Mouse (Mus musculus): ENCODE measurements around the gene Glis2. TPM values are rescaled to one million over a fixed set of nuclear protein-coding genes. Genes with fewer than 3 reads are reported as not detected.

Glis2 gene
- total and polyA plus RNA-seq, 3 experiments, result 0.59 to 3.3 (median 2.5) TPM

- no peaks in the 10 kb centered on the region for H3K27me3 ChIP-seq (replicated peaks)
- TF ChIP-seq NRF1 (IDR thresholded peaks at IDR 0.05; ENCODE audit: low read depth, low read length) (no peak), PAX5 (IDR thresholded peaks at IDR 0.05; ENCODE audit: low read length) (no peak), EP300 (IDR thresholded peaks at IDR 0.05; ENCODE audit: low read length) (no peak), MAFK (IDR thresholded peaks at IDR 0.05; ENCODE audit: insufficient replicate concordance, low read length) (no peak)
- H3K4me1 ChIP-seq (ENCODE audit: control insufficient read depth in 1 of 2, insufficient read depth in 2 of 2), result peaks cover 16 to 31% of the 10 kb centered on the region in 2 experiments
- H3K9ac ChIP-seq (ENCODE audit: insufficient read depth, low read depth), result no peak overlapping the region
- no peaks in the 10 kb centered on the region for H3K9me3 ChIP-seq (replicated peaks; ENCODE audit: low read length)
- in situ Hi-C loops (cut with MboI; ENCODE audit: low pct_ligation_motif_present, low pct_unique_long_range_greater_than_20kb, low sequenced_read_pairs), result loop anchor here (25.0 kb wide), 1 partner anchor 493 kb away; the partner anchor contains the start of genes Ppl and Sec14l5
- H3K4me2 ChIP-seq (ENCODE audit: insufficient read depth, low read depth, poor library complexity, severe bottlenecking), result no peak overlapping the region
- H3K27ac ChIP-seq (ENCODE audit: insufficient read depth, low read depth), result no peak overlapping the region
- H3K79me2 ChIP-seq (replicated peaks; ENCODE audit: control insufficient read depth, extremely low read depth, insufficient read depth, poor library complexity, severe bottlenecking), result no peaks in the 10 kb centered on the region
- H3K36me3 ChIP-seq (replicated peaks in 1 of 2; ENCODE audit: control insufficient read depth in 1 of 2, insufficient read depth in 1 of 2, low read length in 1 of 2), result peaks cover 17 to 81% of the 10 kb centered on the region in 2 experiments
- dilution Hi-C loops (cut with MboI; ENCODE audit: extremely low pct_ligation_motif_present, extremely low pct_unique_long_range_greater_than_20kb, low sequenced_read_pairs), result no loop called here
- no peak for DNase-seq (ENCODE audit: extremely low read depth)
- H3K4me3 ChIP-seq (replicated peaks in 1 of 3; ENCODE audit: low read depth in 2 of 3, low read length in 2 of 3, poor library complexity in 1 of 3), result no peak overlapping the region
Measured at GRCm38 (mm10) chr16:4643670-4644419, 49.3 kb downstream of the Glis2 start.

- TF ChIP-seq ZC3H11A (IDR thresholded peaks at IDR 0.05; ENCODE audit: low read depth, low read length) (no peak), HCFC1 (IDR thresholded peaks at IDR 0.05; ENCODE audit: low read depth, low read length) (no peak), NRF1 (IDR thresholded peaks at IDR 0.05; ENCODE audit: low read depth, low read length) (no peak), MYC (IDR thresholded peaks at IDR 0.05; ENCODE audit: low read depth, low read length) (no peak), EP300 (IDR thresholded peaks at IDR 0.05; ENCODE audit: low read length) (no peak), CTCF (conservative IDR thresholded peaks at IDR 0.05 in 1 of 2, IDR thresholded peaks at IDR 0.05 in 1 of 2; ENCODE audit: low read depth in 2 of 2, low read length in 2 of 2) (no peak), TBP (conservative IDR thresholded peaks at IDR 0.05; ENCODE audit: low read depth, low read length) (no peak), ELF1 (IDR thresholded peaks at IDR 0.05; ENCODE audit: low read depth, low read length) (no peak), ZKSCAN1 (IDR thresholded peaks at IDR 0.05; ENCODE audit: borderline replicate concordance, low read depth, low read length) (no peak), SIN3A (IDR thresholded peaks at IDR 0.05; ENCODE audit: low read length) (no peak), MEF2A (IDR thresholded peaks at IDR 0.05; ENCODE audit: borderline replicate concordance, low read depth, low read length) (no peak), CHD2 (IDR thresholded peaks at IDR 0.05; ENCODE audit: low read length) (no peak), POLR2A (IDR thresholded peaks at IDR 0.05; ENCODE audit: low read depth, low read length) (no peak), BHLHE40 (IDR thresholded peaks at IDR 0.05; ENCODE audit: low read depth, low read length) (no peak), MAZ (IDR thresholded peaks at IDR 0.05; ENCODE audit: low read depth, low read length) (no peak), ETS1 (conservative IDR thresholded peaks at IDR 0.05; ENCODE audit: low read depth, low read length) (no peak), TCF12 (IDR thresholded peaks at IDR 0.05; ENCODE audit: low read depth, low read length) (no peak), MXI1 (IDR thresholded peaks at IDR 0.05; ENCODE audit: low read depth, low read length) (no peak), SMC3 (IDR thresholded peaks at IDR 0.05; ENCODE audit: low read depth, low read length) (no peak)
- peaks cover 10 to 13% of the 10 kb centered on the region in 2 experiments for H3K4me1 ChIP-seq (ENCODE audit: control insufficient read depth in 1 of 2, insufficient read depth in 2 of 2)
- DNase-seq (ENCODE audit: extremely low read depth), result no peak
- H3K36me3 ChIP-seq (replicated peaks in 1 of 2; ENCODE audit: control insufficient read depth in 1 of 2, insufficient read depth in 1 of 2, low read length in 1 of 2), result peaks cover 34 to 98% of the 10 kb centered on the region in 2 experiments
- H3K4me3 ChIP-seq (replicated peaks in 1 of 3; ENCODE audit: low read depth in 2 of 3, low read length in 2 of 3, poor library complexity in 1 of 3), result no peak overlapping the region
- in situ Hi-C loops (cut with MboI; ENCODE audit: low pct_ligation_motif_present, low pct_unique_long_range_greater_than_20kb, low sequenced_read_pairs) (loop anchor here (25.0 kb wide), 1 partner anchor 491 kb away; the partner anchor contains the start of genes Ppl and Sec14l5), dilution Hi-C loops (cut with MboI; ENCODE audit: extremely low pct_ligation_motif_present, extremely low pct_unique_long_range_greater_than_20kb, low sequenced_read_pairs) (no loop called here)
- H3K4me2 ChIP-seq (ENCODE audit: insufficient read depth, low read depth, poor library complexity, severe bottlenecking), result no peak overlapping the region
- H3K27ac ChIP-seq (ENCODE audit: insufficient read depth, low read depth), result no peak overlapping the region
- H3K9ac ChIP-seq (ENCODE audit: insufficient read depth, low read depth), result no peak overlapping the region
- H3K9me3 ChIP-seq (replicated peaks; ENCODE audit: low read length), result no peaks in the 10 kb centered on the region
- H3K79me2 ChIP-seq (replicated peaks; ENCODE audit: control insufficient read depth, extremely low read depth, insufficient read depth, poor library complexity, severe bottlenecking), result no peaks in the 10 kb centered on the region
- H3K27me3 ChIP-seq (replicated peaks), result no peaks in the 10 kb centered on the region
Measured at GRCm38 (mm10) chr16:4645867-4646266, 51.4 kb downstream of the Glis2 start.

Measured in CH12.LX (cell line).